Mouse (Mus musculus) left cerebral cortex, adult 18-20 months (tissue): ENCODE measurements at regions not wholly inside any gene's neighbourhood (a gene's known extent, or its start where the extent isn't known, plus 50 kb on each side); places are given as distances from the start of the nearest gene placed in this dataset.
"Not testable (repeated sequence)": the region's sequence is repeated elsewhere in the genome, so short reads cannot be mapped to it uniquely, and the experiment has no call there.

Source experiments
- DNase-seq, 2 experiments: peaks; one replicate each; pipeline ENCODE4 v3.0.0; 2021 to 2022; ENCODE audit warnings: low spot score in 2 of 2, mixed read lengths in 1 of 2

DNA sequence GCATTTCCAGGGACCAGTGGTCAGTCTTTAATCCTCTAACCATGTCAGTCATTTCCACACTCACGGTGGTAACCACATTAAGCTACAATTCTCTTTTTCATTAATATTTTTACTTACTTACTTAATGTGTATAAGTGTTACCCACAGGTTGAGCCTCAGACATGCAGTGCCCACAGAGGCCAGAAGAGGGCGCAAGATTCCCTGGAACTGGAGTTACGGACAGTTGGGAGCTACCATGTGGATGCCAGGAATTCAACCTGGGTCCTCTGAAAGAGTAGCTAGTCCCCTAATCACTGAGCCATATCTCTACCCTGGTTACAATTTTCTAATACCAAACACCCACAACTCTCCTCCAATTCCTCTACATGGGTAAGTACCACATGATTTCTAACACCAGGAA is 420.5 kb downstream of the Lrig3 start:
- DNase-seq, result no peak

DNA sequence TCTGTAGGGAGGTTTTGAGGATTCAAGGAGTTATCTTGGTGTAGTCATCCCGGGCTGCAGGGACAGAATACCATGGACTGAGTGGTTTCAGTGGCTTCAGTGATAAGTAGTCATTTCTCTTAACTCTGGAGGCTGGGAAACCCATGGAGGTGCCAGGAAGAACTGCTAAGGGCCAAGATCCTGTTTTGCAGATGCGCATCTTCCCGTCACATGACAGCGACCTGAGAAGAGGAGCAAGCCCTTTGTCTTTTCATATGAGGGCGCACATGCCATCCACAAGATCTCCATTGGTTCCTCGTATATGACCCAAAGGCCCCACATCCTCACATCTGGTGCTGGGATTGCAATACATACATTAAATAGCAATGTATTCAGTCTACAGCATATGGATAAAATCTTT is 419.7 kb downstream of the Lrig3 start:
- no peak for DNase-seq

DNA sequence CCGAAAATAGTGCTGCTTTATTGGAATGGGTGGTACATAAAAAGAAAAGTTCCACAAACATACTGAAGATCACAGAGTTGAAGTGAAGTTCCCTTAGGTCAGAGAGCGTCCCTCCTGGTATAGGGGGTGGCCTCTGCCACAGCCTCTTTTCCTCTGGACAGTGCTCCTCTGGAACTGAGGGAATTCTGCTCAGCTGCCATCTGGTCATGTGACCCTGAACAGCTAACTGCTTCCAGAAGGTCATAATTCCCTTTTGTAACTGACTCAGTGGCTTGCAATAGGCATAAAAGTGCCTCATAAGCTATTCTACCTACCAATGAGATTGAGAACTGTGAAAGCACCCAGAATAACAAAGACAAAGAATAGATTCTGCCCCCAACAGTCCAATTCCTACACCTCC is 414.4 kb downstream of the Lrig3 start:
- no peak for DNase-seq

DNA sequence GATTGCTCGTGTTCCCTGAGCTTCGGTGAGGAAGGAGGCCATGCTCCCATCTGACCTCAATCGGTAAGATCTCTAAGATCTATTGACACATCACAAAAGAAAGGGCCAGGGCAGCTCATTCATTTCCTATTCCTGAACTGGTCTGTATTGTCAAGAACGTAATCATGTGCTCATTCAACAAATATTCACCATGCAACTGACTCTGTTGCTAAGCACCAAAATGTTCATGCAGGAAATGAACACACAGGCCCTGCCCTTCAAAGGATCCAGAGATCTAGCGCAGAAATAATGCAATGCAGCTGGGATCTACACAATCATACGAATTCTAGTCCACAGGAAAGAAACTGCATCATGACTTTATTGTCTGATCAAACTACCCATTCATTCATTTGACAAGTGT is 413.3 kb downstream of the Lrig3 start:
- DNase-seq, result no peak

DNA sequence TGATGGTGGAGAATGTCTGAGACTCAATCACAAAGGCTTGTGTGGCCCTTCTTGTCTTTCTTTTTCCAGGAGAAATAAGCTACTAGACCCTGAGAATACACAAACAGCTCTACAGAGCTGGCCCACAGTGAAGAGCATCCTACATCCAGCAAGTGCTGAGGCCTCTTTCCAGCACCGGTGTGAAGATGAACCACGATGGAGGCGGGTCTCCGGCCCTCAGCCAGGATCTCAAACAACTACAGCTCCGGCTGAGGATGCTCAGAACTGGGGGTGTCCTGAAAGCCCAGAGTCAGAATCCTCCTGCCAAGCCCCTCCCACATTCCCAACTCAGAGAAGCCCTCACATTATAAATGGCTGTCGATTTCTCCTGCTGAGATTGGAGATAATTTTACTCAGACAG is 407.9 kb downstream of the Lrig3 start:
- DNase-seq, result peak; percentile 5 to 26

DNA sequence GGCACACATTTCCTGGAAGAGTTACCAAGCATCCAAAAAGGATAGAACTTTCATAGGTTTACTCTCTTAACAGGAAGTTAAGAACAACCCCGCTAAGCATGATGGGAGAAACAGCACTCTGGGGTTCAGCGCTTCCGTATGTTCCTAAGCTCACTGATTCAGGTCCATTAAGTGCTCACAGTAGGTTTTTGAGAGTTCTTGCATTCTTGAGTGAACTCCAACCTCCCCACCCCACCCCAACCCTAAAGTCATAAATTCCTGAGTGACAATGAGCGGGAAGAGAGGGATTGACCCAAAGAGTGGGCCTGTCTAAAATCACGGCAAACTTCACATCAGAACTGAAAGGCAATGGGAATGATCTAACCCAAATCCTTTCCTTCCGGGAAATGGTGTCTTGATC is 405.9 kb downstream of the Lrig3 start:
- DNase-seq, result no peak

DNA sequence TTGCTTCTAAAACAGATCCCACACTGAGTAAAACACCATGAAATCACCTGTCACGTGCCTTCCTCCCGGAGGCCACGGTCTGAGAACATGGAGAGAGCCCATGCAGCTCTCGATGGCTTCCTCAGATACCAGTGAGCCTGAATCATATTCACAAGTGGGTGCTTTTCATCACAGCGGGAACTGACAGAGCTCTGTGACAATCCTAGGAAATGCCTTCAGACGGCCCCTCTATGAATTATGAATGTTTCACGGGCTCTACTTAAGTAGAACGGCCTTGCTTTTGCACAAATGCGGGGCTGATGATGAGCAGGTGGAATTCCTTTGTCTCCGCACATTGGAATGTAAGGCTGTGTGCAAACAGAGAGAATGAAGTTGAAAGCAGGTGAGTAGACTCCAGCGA is 383.1 kb downstream of the Lrig3 start:
- DNase-seq, result no peak

DNA sequence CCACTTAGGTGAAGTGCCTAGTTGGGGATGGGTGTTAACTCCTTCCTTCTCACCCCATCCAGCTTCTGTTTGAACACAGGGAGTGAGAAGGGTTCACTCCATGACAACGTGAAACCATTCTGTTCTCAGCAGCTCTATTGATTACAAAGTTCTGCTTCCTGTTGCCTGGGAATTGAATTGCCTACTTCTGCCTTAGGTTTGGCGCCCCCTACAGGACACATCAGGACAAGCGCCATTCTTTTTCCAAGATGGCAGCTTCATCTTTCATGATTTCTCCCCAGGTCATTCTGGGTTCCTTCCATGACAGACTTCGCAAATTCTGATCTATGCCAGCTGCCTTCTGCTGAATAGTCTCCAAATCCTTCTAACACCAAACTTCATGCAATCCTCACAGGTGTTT is 371.5 kb downstream of the Lrig3 start:
- DNase-seq, result no peak

DNA sequence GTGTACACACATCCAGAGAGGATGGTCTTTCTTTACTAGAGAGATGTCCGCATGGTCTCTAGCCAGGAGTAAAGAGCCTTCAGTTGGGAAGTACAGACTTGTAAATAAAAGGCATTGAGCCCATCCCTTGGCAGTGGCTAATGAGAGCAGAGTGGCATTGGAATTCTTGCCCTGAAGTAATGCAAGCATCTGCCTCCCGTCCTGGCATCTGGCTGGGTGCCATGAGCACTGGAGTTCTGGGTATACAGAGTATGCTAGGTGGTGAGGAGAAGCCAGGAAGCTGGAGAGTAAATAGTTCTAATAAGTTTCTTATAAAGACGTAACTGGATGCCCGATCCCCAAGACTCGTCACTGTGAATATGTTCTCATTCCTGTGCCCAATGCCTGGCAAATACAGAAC is 367.8 kb downstream of the Lrig3 start:
- no peak for DNase-seq

DNA sequence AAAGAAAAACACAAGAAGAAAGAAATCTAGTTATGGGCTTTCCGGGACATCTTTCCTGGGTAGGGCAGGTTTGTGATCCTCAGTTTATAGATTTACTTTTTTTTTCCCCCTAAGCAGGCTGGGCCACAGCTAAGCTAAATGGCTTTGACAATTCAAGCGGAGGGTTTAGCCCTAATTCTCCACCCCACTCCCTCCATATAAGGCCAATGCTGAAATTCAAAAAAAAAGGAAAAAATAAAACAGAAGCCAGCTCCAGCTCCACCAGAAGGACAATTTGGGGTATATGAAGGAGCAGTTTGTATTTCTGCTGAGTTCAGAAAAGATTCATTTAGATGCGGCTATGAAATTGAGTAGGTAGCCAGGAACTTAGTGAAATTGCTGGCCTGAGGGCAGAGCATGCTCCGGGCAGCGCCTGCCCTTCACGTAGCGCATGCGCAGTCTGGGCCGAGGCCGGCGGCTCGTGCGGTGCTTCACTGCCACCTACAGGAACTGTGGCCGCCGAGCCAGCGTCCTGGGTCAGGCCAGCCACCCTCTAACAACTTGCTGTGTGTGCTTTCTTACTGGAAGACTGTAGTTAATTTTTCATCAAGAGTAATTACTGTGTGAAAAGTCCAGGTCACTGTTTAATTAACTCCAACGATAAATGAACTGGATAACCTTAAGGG is 364.5 kb downstream of the Lrig3 start:
- DNase-seq, result peak; percentile 90

DNA sequence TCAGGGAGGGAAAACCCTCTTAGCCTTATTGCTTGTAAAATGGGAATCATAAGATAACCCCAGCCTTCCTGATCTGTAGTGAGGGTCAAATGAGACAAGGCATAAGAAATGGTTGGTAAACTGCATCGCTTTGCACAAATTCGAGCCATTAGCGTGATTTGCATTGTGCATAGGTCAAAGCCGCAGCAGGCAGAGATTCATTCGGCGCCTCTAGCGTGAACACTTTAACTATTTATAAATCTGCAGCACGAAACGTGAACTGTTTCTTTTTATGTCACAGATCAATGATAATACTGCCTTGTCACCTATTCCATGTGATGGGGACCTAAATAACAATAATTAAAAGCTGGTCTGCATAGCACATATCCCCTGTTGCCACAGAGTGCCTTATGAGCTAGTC is 354.9 kb downstream of the Lrig3 start:
- no peak for DNase-seq

DNA sequence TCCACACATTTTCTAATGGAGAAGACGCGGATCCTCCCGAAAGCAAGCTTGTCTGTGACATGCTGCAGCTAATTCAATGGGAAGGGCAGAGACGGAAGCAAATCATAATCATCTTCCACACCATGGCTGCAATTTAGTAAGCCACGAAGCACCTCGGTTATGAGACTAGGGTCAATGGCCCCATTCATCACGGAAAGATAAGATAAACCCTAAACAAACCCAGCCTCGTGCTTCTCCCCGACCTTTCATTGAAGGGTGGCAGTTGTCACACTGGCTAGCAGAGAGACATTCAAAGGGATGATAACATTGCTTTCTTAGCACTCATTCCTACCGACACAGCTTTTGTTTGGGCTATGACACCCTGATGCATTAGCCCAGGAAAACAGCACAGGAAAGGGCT is 353.8 kb downstream of the Lrig3 start:
- DNase-seq, result no peak

DNA sequence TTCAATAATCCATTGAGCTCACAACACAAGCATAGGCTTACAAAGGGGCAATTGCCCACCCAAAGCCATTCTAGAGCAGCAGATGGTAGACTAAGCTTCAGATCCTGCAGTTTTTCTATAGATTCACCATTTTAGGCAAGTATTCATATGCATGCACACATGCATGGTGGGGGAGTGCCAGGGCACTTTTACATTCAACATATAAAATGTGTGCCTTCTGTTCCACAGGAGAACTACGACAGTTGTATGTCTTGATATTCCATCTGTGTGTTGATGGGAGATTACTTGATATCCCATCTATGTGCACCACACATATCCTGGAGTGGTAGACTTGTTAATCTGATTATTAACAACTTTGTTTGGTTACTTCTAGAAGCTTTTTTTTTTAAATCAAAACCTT is 334.0 kb downstream of the Lrig3 start:
- no peak for DNase-seq

DNA sequence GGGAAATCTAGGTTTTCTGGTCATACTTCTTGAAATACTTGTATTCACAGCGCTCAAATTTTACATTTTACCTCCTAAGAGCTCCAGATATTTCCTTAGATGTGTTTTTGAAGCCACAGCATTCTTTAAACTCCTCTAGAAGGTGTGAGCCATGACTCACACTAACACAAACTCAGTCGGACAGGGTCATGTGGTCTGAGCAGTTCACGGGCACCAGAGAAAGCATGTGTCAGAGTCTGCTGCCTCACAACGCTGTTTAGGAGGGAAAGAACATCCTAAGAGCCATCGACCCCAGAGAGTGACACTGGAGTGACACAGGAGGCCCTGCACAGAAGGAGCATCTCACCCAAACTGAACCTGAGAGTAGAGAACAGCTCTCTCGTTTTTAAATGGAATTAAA is 332.2 kb downstream of the Lrig3 start:
- DNase-seq, result no peak

DNA sequence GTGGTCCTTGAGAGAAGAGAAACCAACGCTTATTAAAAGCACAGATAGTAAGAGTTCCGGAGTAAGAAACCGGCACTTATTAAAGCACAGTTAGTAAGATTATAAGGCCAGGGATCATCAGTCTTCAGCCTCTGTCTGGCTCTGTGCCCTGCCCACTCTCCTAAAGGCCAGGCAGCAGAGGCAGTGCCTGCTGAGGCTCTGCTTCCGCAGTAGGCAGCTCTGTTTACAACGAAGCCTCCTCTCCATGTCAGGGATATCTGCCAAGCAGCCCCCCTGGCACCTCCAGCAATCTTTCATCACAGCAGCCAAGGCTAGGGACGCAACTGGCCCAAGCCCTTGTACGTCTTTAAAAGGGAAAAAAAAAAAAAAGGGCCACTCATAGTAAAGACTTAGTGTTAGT is 329.9 kb downstream of the Lrig3 start:
- no peak for DNase-seq

DNA sequence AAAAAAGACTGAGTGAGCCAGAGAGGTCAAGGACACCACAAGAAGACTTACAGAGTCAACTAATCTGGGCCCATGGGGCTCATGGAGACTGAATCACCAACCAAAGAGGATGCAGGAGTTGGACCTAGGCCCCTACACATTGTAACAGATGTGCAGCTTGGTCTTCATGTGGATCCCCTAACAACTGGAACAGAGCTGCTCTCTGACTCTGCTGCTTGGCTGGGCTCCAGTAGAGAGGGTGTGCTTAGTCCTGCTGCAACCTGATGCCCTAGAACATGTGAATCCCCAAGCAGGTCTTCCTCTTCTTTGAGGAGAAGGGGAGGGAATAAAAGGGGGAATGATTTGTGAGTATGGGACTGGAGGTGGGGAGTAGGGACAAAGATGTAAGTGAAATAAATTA is 325.8 kb downstream of the Lrig3 start:
- DNase-seq, result no peak

DNA sequence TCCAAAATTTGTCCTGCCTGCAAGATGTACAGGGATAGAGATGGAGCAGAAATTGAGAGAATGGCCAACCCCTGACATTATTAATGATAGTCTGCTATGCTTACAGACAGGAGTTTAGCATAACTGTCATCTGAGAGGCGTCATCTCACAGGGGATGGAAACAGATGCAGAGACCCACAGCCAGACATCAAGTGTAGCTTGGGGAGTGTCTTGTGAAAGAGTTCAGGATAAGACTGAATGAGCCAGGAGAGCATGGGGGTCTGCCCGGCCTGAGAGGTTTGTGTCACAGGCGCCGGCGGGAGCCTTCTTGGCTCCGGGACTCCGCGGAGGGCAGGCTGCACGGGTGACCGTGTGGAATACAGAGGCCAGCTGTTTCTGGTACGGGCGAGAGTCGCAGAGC is 319.1 kb downstream of the Lrig3 start:
- DNase-seq, result not testable (repeated sequence)

DNA sequence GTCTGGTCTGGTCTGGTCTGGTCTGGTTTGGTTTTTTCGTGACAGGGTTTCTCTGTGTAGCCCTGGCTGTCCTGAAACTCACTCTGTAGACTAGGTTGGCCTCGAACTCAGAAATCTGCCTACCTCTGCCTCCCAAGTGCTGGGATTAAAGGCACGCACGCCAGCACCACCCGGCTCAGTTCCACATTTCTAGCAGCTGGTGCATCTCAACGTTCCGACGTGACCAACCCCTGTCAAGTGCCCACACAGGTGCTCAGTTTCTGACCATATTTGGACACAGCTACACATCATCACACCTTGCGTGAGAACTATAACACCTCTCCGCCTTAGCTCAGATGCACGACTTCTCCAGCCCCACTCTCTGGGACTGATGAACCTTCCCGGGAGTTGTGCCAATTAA is 304.4 kb downstream of the Lrig3 start:
- DNase-seq, result no peak

DNA sequence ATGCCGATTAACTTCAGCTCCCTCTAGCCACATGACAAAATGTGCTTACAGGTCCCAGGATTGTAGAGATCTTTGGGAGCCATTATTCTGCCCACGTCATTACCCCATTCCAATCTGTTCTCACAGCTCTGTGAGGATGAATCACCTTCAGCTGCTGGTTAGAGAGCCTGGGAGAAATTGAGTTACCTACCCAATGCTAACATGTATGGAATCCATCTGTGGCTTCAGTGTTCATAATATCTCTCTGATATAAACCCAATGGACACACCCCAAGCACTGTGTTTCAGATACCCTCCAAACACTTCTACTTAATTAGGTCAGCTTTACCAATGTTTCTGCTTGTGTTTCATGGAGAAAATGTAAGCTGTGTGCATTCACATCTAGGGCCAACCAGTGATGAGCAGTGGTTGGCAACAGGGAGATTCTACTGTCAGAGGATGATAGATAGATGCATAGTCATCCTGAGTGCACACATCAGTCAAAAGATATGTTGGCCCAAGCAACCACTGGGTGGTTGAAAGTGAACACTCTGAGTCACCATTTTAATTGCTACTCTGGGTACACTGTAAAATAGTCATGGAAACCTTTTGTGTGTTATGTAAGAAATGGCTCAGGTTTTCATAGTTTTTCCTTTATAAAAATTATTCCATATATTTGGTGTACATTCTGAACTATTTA is 301.5 kb downstream of the Lrig3 start:
- DNase-seq, result no peak

DNA sequence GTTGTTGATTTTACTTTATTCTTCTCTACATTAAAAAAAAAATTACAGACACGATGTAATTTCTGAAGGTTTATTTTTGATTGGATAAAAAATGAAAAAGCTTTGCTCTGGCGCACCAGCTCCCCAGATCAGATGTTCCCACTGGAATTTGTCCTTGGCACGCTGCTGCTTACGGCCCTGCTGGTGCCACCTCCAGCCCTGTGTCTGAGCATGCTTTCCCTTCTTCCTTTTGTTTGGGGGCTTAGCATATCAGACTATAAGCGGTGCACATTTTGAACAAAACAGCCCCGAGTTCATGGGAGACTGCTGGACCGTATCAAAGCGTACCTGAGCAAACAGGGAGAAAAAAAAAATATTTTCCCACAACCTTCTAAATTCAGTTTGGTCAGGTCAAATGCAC is 291.2 kb downstream of the Lrig3 start:
- no peak for DNase-seq

DNA sequence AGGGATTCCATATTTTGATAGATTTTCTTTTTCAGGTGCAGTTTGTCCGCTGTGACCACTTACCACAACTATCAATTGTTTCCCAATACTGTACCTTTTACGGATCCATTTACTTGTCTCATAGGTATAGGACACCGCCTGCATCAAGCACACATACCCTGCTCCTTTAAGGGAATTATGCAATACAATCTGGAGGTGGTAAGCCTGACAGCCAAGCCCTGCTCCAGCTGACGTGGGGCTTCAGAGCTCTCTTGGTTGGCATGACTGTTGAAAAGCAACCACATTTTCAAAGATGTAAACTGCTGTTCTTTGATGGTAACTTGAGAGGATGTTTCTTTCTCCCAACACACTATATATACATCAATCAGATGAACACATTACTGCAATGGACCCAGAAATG is 288.2 kb downstream of the Lrig3 start:
- no peak for DNase-seq

DNA sequence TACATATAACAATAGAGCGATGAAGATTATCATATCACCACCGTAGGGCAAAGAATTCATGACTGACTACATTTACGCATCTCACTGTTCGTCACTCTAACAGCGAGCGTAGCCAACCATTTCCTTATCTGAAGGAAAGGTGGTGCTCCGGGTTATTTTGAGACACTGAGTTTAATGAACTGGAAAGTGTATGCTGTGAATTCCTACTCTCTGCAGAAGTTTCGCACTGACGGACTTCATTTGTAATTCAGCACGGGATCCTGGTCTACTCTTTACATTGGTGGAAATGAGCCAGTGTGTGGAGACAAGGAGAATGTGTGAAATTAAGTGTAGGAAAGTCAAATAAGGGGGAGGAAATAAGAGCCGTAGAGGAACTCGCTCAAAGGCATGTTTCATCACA is 283.2 kb downstream of the Lrig3 start:
- DNase-seq, result no peak

DNA sequence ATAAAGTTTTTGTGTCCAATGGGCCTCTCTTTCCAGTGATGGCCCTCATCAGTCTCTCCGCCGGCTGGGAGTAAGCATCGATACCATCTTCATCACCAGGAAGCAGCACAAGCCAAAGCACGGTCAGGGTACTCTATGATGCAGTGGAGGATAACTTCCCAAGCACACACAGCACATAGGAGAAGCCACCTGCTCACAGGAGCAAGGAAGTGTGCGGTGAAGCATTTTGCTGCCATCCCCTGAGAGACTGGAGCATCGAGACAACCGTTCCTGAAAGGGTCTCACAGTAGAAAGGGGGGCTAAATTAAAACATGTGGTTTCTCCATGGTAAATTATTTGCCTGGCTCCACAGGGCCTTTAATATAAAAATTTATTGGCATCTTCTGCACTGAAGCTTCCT is 277.1 kb downstream of the Lrig3 start:
- DNase-seq, result no peak
